Mouse (Mus musculus): ENCODE data around the gene Suv39h1.
"Not testable (repeated sequence)": the region's sequence is repeated elsewhere in the genome, so short reads cannot be mapped to it uniquely, and the experiment has no call there.

Suv39h1 gene

GRCm38 (mm10) chrX:8024795-8025194, 49.8 kb downstream of the Suv39h1 start:
- DNase-seq: no peak

GRCm38 (mm10) chrX:8020111-8020778, 54.3 kb downstream of the Suv39h1 start:
- DNase-seq: no peak

- DNase-seq: no peak
Measured at GRCm38 (mm10) chrX:8018286-8018685, 56.3 kb downstream of the Suv39h1 start, which contains the start of gene Glod5. TSS of gene Glod5 (minus strand) at chrX:8018492.

GRCm38 (mm10) chrX:8017142-8017541, 57.4 kb downstream of the Suv39h1 start:
- peak; percentile 29 for DNase-seq

- DNase-seq: not testable (repeated sequence)
Measured at GRCm38 (mm10) chrX:8015675-8016074, 58.9 kb downstream of the Suv39h1 start.

- no peak for DNase-seq
Measured at GRCm38 (mm10) chrX:8013569-8014314, 60.8 kb downstream of the Suv39h1 start.

- DNase-seq: no peak
Measured at GRCm38 (mm10) chrX:8013157-8013556, 61.4 kb downstream of the Suv39h1 start.

Data from cerebellum, adult 8-10 months (tissue).